Mouse (Mus musculus) ovary, postnatal 36 days (tissue): ENCODE measurements around the gene Scgb2b20.
"Not testable (repeated sequence)": the region's sequence is repeated elsewhere in the genome, so short reads cannot be mapped to it uniquely, and the experiment has no call there.

Experiments used
- DNase-seq: peaks from one replicate; pipeline ENCODE4 v3.0.0; 2022; ENCODE audit warnings: low spot score, mixed read lengths

Gene Scgb2b20

GRCm38 (mm10) chr7:33366222-33366621, at the start of gene Scgb2b20:
TSS of gene Scgb2b20 (minus strand) at chr7:33366322.
- not testable (repeated sequence) for DNase-seq

DNA sequence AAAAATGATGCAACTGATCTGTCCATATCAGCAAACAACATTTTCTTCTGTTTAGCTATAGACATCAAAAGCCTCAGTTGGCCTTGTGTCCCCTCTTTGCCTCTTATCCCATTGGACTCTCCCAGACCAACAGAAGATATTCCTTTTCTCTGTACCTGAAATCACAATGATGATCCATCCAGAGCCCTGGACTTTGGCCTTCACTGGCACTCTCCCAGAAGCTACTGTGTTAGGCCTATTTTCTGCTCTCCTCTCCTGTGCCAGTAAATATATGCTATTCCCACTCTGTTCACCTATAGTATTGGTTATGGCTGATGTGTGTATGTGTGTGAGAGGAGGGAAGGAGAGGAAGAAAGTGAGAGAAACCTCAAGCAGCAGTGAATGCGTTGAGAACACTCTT, 43.6 kb upstream of the Scgb2b20 start:
- not testable (repeated sequence) for DNase-seq

GRCm38 (mm10) chr7:33401650-33402049, 35.5 kb upstream of the Scgb2b20 start:
- no peak for DNase-seq

GRCm38 (mm10) chr7:33399749-33400148, 33.6 kb upstream of the Scgb2b20 start:
- not testable (repeated sequence) for DNase-seq

DNA sequence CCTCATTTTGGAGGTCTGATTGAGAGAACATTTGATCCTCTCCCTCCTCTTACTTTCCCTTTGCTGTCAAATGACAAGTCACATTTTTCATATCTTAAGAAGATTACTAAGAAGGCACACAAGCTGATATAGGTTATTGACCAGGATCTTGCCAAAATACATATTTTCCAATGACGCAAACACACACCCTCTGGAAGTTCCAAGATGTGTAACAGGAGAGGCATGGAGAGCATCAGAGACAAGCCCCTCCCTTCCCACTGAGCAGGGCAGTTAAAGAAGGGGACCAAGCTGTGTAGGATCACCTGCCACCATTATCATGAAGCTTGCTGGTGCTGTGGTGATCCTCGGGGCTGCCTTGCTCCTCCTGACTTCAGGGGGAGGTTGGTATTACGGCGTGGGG, 6.8 kb upstream of the Scgb2b20 start, which contains the start of gene Scgb1b20:
Scgb1b20 (plus strand) TSS at position 301 of the 400 bp plus-strand sequence.
- not testable (repeated sequence) for DNase-seq
